Mouse (Mus musculus) embryonic facial prominence, embryonic 11.5 days (tissue): Measurements from ENCODE around the gene Ltk. TPM values are rescaled to one million over a fixed set of nuclear protein-coding genes. Genes with fewer than 3 reads are reported as not detected.

ENCODE experiments used
- ATAC-seq: fragments of 200-750 bp; cut with Nextera tagmentation; replicated peaks from 2 replicates; pipeline ENCODE4 v1.8.0; 2017; ENCODE audit warnings: low read depth; ENCODE audit not compliant: insufficient number of reproducible peaks, low FRiP score, low TSS enrichment
- DNase-seq: peaks from one replicate; pipeline ENCODE4 v3.0.0-alpha.2; 2015; ENCODE audit warnings: low spot score
- H3K27ac ChIP-seq: fragments of 300-500 bp; sonication (generic); replicated peaks from 2 replicates; pipeline ENCODE4 v1.5.1; 2014; ENCODE audit warnings: mild to moderate bottlenecking, low read depth, low read length, control low read depth
- H3K27me3 ChIP-seq: fragments of 300-500 bp; sonication (generic); 2 replicates; pipeline ENCODE4 v1.6.1; 2014; ENCODE audit warnings: mild to moderate bottlenecking, low read length, moderate library complexity, mixed read lengths; ENCODE audit not compliant: control insufficient read depth, insufficient read depth
- H3K36me3 ChIP-seq: fragments of 300-500 bp; sonication (generic); replicated peaks from 2 replicates; pipeline ENCODE4 v1.6.1; 2014; ENCODE audit warnings: low read depth, mild to moderate bottlenecking, low read length, moderate library complexity, mixed read lengths; ENCODE audit not compliant: control insufficient read depth, insufficient read depth
- H3K4me1 ChIP-seq: fragments of 300-500 bp; sonication (generic); 2 replicates; pipeline ENCODE4 v1.6.1; 2014; ENCODE audit warnings: low read length, mixed read lengths; ENCODE audit not compliant: control insufficient read depth, insufficient read depth
- H3K4me2 ChIP-seq: fragments of 300-500 bp; sonication (generic); 2 replicates; pipeline ENCODE4 v1.6.1; 2014; ENCODE audit warnings: low read depth, mild to moderate bottlenecking, control low read depth, low read length, moderate library complexity
- H3K4me3 ChIP-seq: fragments of 300-500 bp; sonication (generic); 2 replicates; pipeline ENCODE4 v1.5.1; 2014; ENCODE audit warnings: low read depth, low read length, control low read depth
- H3K9ac ChIP-seq: fragments of 300-500 bp; sonication (generic); replicated peaks from 2 replicates; pipeline ENCODE4 v1.6.1; 2014; ENCODE audit warnings: mild to moderate bottlenecking, control low read depth, low read length
- H3K9me3 ChIP-seq: fragments of 300-500 bp; sonication (generic); replicated peaks from 2 replicates; pipeline ENCODE4 v1.6.1; 2016; ENCODE audit warnings: mild to moderate bottlenecking, low read length, inconsistent platforms, mixed read lengths; ENCODE audit not compliant: control insufficient read depth
- WGBS: fragments of 180-500 bp; shearing (Covaris S2); extraction: QIAGEN DNeasy Blood & Tissue Kit; methylation state at CpG from one replicate; pipeline ENCODE4 v1.1.7; 2014; 5-methylcytosine and 5-hydroxymethylcytosine counted together
- polyA plus RNA-seq: library from polyadenylated mRNA; unstranded; fragments of >200 nt; fragmentation: Nextera tagmentation; extraction: Ambion mirVana; gene quantifications from 2 replicates; pipeline ENCODE4 v1.2.1, GENCODE M21; 2014

Ltk gene
- polyA plus RNA-seq, result not detected in 2 replicates

- Histone ChIP-seq H3K4me3 (no peak within 1 kb of the TSS), H3K27ac (no peak within 1 kb of the TSS), H3K36me3 (no peaks in the 10 kb centered on the region), H3K9me3 (no peaks in the 10 kb centered on the region), H3K4me2 (no peak within 1 kb of the TSS), H3K4me1 (peaks cover 4% of the 10 kb centered on the region), H3K27me3 (peaks cover 43% of the 10 kb centered on the region), H3K9ac (no peak within 1 kb of the TSS)
- 11% methylated on average over 9 of the region's 9 CpGs for WGBS
- no peak for DNase-seq
- no peak for ATAC-seq
Observed at GRCm38 (mm10) chr2:119760251-119760650, at the start of gene Ltk. Gene Ltk, minus strand, starts transcription at chr2:119760431.

- H3K36me3 ChIP-seq, result no peaks in the 10 kb centered on the region
- H3K4me3 ChIP-seq, result no peak overlapping the region
- ATAC-seq (no peak), DNase-seq (no peak)
- H3K9ac ChIP-seq, result no peak overlapping the region
- no peaks in the 10 kb centered on the region for H3K9me3 ChIP-seq
- H3K4me2 ChIP-seq, result no peak overlapping the region
- H3K4me1 ChIP-seq, result no peaks in the 10 kb centered on the region; the same call in none of the 2 replicates
- no peak overlapping the region for H3K27ac ChIP-seq
- no peaks in the 10 kb centered on the region for H3K27me3 ChIP-seq
- 36% methylated on average over 4 of the region's 4 CpGs for WGBS
Observed at GRCm38 (mm10) chr2:119808881-119809280, 48.6 kb upstream of the Ltk start.

DNA sequence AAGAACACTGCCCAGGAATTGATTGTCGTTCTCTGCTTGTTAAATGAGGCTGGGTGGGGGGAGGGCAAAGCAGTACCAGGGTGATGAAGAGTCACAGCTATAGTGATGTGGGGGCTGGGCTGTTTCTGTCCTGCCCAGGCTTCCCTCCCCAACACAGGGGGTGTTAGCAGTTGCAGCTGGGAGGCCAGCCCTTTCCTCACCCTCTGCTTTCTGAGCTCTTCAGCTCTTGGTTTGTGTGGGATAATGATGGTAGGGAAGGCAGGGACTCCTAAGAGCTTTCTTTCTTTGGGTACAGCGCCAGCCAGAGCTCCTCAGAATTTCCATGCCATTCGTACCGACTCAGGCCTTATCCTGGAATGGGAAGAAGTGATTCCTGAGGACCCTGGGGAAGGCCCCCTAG lies 48.2 kb upstream of the Ltk start:
- H3K4me1 ChIP-seq, result no peaks in the 10 kb centered on the region; the same call in none of the 2 replicates
- 15% methylated on average over 4 of the region's 4 CpGs for WGBS
- H3K27me3 ChIP-seq, result no peaks in the 10 kb centered on the region
- no peak overlapping the region for H3K9ac ChIP-seq
- ATAC-seq (no peak), DNase-seq (no peak)
- no peak overlapping the region for H3K4me2 ChIP-seq
- H3K36me3 ChIP-seq, result no peaks in the 10 kb centered on the region
- H3K27ac ChIP-seq, result no peak overlapping the region
- no peaks in the 10 kb centered on the region for H3K9me3 ChIP-seq
- no peak overlapping the region for H3K4me3 ChIP-seq

DNA sequence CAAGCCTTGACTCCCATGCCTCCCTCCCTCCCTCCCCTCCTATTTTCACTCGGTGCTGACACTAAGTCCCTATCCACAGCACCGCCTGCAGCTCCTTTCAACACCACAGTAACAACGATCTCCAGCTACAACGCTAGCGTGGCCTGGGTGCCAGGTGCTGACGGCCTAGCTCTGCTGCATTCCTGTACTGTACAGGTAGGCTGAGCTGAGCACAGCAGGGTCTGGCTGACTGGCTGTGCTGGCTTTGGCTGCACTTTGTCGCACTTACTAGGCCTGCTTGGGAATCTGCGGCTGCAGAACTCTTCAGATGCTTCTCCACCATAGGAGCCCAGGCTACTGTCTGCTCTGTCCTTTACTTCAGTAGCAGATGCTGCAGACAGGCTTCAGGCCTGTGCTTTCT lies 45.3 kb upstream of the Ltk start:
- Histone ChIP-seq H3K27me3 (no peaks in the 10 kb centered on the region), H3K9me3 (no peaks in the 10 kb centered on the region), H3K36me3 (no peaks in the 10 kb centered on the region), H3K9ac (no peak overlapping the region), H3K4me2 (no peak overlapping the region; the same call in 1 of the 2 replicates), H3K4me3 (no peak overlapping the region), H3K4me1 (peaks cover 2% of the 10 kb centered on the region), H3K27ac (no peak overlapping the region)
- ATAC-seq (no peak), DNase-seq (no peak)
- WGBS, result 58% methylated on average over 8 of the region's 8 CpGs

DNA sequence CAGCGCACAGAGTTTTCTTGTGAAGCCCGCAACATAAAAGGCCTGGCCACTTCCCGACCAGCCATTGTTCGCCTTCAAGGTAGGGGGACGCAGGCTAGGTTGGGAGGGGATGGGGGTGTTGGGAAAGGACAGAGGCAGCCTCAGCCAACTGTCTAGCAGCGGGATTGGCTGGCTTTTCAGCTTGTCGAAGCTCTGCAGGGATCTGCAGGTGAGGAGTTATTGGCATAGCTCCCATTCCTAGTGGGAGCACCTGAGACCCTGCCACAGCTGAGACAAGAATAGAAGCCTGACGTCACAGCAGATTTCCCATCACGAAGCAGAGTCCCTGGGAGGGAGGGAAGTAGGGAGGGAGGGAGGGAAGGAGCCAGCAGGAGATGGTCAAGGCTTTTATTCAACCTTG lies 44.5 kb upstream of the Ltk start:
- no peak for DNase-seq
- no peak overlapping the region for H3K27ac ChIP-seq
- H3K4me3 ChIP-seq, result no peak overlapping the region
- ATAC-seq, result no peak
- H3K9ac ChIP-seq, result no peak overlapping the region
- no peaks in the 10 kb centered on the region for H3K36me3 ChIP-seq
- H3K9me3 ChIP-seq, result no peaks in the 10 kb centered on the region
- H3K27me3 ChIP-seq, result no peaks in the 10 kb centered on the region
- peaks cover 4% of the 10 kb centered on the region for H3K4me1 ChIP-seq
- H3K4me2 ChIP-seq, result no peak overlapping the region
- 41% methylated on average over 9 of the region's 9 CpGs for WGBS

- DNase-seq (no peak), ATAC-seq (no peak)
- Histone ChIP-seq H3K4me3 (no peak overlapping the region), H3K27me3 (no peaks in the 10 kb centered on the region; the same call in 1 of the 2 replicates), H3K9me3 (no peaks in the 10 kb centered on the region), H3K27ac (no peak overlapping the region), H3K36me3 (no peaks in the 10 kb centered on the region), H3K9ac (no peak overlapping the region), H3K4me1 (peaks cover 4% of the 10 kb centered on the region), H3K4me2 (no peak overlapping the region)
- 39% methylated on average over 5 of the region's 5 CpGs for WGBS
Observed at GRCm38 (mm10) chr2:119804275-119804628, 44.0 kb upstream of the Ltk start.

- Histone ChIP-seq H3K9ac (peak overlapping the region; percentile 5; the same call in 1 of the 2 replicates), H3K27ac (no peak overlapping the region), H3K4me2 (no peak overlapping the region), H3K27me3 (no peaks in the 10 kb centered on the region; the same call in 1 of the 2 replicates), H3K36me3 (no peaks in the 10 kb centered on the region), H3K4me3 (no peak overlapping the region), H3K4me1 (peaks cover 4% of the 10 kb centered on the region), H3K9me3 (no peaks in the 10 kb centered on the region)
- ATAC-seq, result no peak
- DNase-seq, result no peak
- WGBS, result 16% methylated on average over 6 of the region's 6 CpGs
Observed at GRCm38 (mm10) chr2:119803618-119804274, 43.5 kb upstream of the Ltk start.

DNA sequence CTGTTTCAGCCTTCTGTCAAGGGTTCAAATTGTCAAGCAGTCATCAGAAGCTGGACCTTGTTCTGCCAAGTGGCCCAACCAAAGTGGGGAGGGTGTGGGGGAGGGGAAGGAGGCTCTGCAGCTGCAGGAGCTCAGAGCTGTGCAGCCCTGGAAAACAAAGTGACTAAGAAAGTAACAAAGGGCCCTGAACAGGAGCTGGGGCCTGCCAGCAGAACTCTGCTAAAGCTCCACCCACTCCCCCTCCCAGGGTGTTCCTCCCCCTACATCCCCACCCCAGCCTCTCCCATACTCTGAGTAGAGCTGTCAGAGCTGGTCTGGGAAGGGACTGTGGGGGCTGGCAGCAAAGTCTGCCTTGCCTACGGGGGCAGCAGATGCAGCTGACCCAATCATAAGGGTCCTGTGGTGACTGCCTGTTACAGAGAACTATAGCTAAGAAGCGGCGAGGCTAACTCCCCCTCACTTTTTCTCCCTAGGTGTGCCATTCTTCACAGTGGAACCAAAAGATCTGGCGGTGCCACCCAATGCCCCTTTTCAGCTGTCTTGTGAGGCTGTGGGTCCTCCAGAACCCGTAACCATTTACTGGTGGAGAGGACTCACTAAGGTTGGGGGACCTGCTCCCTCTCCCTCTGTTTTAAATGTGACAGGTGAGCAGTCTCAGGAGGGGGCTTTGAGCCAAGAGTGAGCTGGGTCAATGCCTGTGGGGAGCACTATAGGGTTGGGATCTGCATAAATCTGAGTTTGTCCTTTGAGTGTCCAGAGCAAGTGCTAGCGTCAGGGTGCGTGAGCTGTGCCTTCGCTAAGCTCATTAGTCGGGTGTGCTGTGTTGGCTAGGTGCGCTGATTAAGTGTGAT lies 42.8 kb upstream of the Ltk start:
- no peak overlapping the region for H3K27ac ChIP-seq
- H3K9me3 ChIP-seq, result no peaks in the 10 kb centered on the region
- peak overlapping the region; percentile 13; the same call in 1 of the 2 replicates for H3K4me2 ChIP-seq
- H3K9ac ChIP-seq, result no peak overlapping the region; the same call in 1 of the 2 replicates
- no peaks in the 10 kb centered on the region for H3K36me3 ChIP-seq
- DNase-seq (peak; percentile 65), ATAC-seq (peak; percentile 51)
- H3K4me3 ChIP-seq, result no peak overlapping the region
- WGBS, result 30% methylated on average over 10 of the region's 10 CpGs
- peaks cover 4% of the 10 kb centered on the region for H3K4me1 ChIP-seq
- peaks cover 2% of the 10 kb centered on the region; the same call in 1 of the 2 replicates for H3K27me3 ChIP-seq
